Mouse (Mus musculus) urinary bladder, postnatal 10 days (tissue): ENCODE measurements around the gene Gm15127.
"Not testable (repeated sequence)": the region's sequence is repeated elsewhere in the genome, so short reads cannot be mapped to it uniquely, and the experiment has no call there.

ENCODE experiments used
- DNase-seq: peaks from one replicate; pipeline ENCODE4 v3.0.0; 2022; ENCODE audit warnings: low spot score

The Gm15127 gene

DNA sequence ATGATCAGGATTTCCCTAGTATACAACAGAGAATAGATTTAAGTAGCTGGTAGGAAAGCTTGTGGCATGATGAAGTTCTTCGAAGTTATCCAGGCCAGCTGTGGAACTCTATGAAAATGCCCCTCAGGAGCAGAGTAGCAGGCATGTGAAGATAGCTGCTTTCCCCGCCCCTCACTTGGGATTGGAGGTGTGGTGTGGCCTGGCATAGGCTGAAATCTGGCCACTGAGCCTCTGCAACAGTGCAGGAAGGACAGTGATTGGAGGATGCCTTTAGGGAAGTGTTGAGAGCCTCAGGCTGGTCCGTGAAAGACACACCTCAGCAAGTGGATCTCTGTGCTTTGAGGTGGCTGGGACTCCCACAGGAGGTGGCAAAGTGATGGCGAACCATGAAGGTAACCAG, at the start of gene Gm15127:
Gm15127 (plus strand) TSS at position 301 of the 400 bp plus-strand sequence.
- DNase-seq: not testable (repeated sequence)

DNA sequence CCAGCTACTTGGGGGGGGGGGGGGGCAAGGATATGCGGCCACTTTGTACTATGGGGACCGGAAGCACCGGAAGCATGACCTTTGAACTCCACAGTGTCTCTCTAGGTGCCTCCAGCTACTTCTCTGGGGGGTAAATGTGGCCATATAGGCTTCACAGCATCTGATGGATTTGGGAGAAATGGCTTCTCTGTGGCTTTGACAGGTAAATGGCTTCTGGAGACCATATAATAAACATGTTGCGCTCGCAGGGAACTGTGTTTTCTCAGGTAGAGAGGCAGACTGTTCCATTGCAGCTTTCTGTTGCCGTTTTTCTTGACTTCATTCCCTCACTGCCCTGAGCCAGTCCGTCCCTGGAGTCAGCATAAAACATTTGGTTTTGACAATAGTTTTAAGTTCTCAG, 48.3 kb upstream of the Gm15127 start, which contains the start of gene Gm8334:
Gm8334 (minus strand) TSS at position 101 of the 400 bp plus-strand sequence.
- not testable (repeated sequence) for DNase-seq

DNA sequence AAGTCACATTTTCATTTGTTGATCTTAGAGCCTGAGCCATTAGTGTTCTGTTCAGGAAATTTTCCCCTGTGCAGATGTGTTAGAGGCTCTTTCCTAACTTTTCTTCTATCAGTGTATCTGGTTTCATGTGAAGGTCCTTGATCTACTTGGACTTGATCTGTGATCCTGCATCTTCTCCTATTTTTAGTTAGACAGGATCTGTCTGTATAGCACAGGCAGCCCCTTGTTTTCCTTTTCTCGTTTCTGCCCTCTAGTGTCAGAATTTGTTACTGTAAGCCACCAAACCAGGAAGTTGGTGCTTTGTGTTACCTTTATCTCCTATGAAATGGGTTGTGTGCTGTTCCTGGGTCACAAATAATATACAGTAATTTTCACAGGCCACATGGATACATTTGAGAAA, 12.9 kb downstream of the Gm15127 start:
- not testable (repeated sequence) for DNase-seq
